Mouse (Mus musculus): ENCODE results near the gene Parp1.

The Parp1 gene

DNA sequence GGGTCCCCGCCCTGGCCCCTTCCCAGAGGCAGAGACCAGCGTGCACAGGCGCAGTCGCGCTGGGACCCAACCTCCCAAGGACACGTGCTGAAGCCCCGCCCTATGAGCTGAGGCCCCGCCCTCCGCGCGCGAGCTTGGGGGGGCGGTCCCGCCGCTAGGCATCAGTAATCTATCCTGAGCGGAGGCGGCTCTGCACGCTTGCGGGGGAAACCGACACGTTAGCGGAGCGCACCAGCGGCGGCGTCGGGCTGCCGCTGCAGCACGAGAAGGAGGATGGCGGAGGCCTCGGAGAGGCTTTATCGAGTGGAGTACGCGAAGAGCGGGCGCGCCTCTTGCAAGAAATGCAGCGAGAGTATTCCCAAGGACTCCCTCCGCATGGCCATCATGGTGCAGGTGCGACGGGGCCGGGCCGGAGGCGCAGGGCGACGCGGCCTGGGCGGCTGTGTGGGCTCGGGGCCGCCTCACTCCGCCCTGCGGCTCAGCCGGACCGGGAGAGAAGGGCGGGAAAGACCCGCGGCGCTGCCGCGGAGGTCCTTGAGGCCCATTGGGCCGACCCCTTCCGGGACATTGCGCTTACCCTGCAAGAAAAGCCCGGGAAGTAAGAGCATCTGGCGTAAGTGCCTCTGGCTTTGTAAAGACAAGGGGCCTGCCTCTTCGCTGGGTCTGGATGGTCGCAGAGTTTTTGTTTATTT is at the start of gene Parp1:
Gene Parp1, plus strand, starts transcription at position 164 of the 692 bp plus-strand sequence.
- peak; percentile 96 for DNase-seq

DNA sequence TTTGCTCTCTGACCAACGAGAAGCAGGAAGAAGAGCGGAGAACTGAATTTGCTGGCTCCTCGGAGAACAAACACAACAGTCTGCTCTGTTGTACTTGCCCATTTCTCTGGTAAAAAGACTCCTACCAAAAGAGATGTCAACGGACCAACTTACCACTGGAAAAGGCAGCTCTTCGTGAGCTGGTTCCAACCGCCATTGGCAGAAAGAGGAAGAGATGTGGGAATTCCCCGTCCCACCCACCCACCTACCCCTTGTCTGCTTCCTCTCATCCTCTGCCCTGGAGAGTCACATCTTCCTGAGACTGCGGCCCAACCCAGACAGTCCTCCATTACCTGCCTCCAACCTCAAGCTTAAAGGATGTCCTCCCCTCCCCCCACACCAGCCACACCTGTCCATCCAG is 49.2 kb upstream of the Parp1 start:
- DNase-seq, result no peak

DNA sequence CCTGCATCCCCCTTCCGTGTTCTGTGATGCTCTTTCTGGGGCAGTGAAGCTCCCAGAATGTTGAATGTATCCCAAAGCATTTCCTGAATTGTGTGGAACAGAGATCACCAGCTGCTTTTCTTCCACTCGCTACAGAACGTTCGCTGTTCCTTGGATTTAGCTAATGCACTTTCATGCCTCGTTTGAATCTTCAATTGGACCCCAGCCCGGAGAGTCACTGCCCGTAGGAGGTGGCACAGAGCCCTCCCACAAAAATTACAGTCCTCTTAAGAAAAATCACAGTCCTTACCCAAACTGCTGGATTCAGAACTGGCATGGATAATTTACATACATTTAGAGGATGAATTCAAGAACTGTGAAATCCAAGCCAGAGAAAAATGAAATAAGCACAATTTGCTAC is 48.5 kb upstream of the Parp1 start:
- DNase-seq, result no peak

DNA sequence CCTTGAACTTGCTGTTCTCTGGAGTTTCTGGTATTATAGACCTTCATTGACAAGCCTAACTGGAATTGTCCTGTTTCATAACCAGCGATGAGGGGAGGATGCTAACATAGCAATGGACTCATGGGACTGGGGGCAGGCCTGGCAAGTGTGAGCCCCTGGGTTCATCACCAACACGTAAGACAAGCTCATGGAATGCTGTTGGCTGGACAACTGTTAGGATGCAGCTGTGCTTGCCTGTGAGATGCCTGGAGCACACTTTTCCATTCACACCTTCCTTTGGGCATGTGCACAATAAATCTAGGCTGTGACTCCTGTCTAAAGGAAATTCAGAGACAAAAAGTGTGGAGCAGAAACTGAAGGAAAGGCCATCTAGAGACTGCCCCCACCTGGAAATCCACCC is 45.4 kb upstream of the Parp1 start:
- DNase-seq, result no peak

DNA sequence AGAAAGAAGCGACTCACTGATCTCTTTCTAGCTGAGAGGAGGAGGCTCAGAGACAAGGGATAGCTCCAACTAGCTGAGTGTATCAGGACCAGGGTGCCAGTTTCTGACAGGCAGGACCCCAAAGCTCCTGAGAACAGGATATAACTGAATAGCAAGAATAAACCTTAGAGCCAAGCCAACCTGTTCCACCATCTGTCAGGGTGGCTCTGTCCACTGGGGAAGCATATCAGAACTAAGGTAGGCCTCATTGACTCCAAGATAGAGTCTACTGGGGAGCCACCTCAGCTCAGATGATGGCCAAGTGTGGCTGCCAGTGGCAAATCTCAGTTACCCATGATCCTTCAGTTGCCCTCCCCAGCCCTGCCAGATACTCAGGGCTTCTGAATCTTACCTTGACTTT is 43.4 kb upstream of the Parp1 start:
- no peak for DNase-seq

DNA sequence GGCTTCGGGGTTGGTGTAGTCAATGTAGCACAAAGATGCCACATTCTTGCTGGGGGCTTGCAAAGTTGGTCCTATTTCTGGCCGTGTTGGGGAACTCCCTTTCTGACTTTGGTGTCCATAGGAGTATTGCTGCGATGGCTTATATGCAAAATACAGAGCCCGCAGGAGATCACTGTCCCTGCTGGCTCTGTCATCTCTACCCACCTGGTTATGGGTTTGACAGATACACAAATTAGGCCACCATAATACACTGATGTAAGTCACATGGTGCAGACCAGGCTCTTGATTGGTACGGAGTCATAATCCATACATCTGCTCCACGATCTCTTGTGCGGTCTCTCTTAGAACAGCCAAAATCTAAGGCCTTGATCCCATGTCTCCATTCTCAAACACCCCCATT is 38.9 kb upstream of the Parp1 start:
- no peak for DNase-seq

DNA sequence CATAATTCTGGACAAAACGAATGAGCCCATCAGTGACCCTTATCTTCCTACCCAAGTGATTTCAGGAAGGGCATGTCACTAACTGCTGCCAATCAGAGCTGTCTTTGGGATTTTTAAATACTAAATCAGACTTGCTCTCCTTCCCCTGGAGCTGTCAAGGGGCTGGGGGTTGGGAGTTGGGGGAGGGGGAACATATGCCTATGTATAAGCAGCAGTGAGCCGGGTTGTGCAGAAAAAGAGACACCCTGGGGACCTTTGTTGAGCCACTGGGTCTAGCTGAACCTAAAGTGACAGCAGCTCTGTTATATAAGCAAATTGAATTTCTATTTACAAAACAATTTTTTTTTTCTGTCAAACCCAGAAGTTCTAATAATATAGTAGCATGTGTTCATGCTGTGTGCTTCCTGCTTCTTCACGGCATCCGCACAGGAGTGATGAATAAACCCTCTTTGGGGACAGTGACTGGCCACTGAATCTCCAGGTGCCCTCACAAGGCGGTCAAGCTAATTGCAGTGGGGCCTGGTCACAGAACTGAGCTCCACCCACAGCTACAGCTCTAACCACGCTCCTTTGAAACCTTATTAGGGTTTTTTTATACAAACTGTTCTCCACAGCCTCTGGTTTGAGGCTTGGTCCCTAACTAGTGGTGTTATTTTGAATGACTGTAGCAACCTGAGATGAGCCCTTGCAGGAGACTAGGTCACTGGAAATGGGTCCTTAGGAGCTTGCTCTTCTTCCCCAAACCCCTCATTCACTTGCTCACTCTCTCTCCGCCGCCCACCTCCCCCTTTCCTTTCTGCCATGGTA is 38.1 kb upstream of the Parp1 start:
- no peak for DNase-seq

DNA sequence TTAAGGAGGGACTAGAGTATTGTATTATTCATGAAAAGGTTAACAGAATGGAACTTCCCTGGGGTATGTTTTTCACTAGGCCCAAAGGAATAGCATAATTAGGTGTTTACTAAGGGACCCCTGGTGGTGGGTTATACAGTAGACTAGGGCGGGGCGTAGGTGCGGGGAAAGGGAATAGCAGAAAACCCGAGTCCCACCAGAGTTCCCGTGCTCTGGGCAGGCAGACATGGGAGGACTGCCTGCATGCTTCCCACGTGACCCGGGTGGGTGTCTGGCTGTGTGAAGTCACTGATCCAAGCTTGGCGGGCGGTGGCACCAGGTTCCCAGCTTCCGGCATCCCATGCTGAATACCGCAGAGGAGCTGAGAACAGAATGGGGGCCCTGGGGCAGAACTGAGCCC is 36.1 kb upstream of the Parp1 start:
- DNase-seq, result no peak

DNA sequence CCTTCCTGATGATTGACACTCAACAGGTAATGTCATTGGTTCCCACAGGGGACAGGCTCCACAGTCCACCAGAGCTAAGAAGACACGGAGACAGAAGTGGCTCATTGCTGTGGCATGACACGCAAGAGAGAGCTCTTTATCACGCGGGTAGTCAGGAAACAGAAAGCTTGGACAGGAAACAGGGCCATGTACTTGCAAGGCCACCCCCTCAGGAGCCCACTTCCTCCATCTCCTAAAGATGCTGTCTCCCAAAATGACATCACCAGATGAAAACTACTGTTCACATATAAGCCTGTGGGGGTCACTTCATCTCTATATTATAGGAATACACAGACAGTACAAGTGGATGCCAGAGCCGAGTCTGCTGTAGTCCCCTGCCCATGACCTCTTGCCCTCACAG is 32.0 kb upstream of the Parp1 start:
- DNase-seq, result no peak

DNA sequence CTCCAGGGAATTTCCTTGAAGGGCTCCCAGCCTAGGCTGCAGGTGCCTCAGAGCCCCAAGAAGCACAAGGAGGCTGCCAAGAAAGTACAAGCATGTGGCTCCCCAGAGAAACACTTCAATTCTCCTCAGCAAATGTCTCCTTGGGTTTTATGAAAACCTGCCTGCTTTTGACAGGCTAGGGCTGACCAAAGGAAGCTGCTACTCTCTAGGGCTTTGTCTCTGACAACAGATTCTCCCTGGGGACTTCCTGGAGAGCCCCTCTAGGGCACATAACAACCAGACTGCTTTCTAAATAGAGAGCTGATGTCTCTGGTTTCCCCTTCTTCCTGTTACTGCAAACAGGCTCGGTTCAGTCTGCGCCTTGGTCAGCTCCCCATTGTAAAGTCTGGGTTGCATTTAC is 27.5 kb upstream of the Parp1 start:
- no peak for DNase-seq

DNA sequence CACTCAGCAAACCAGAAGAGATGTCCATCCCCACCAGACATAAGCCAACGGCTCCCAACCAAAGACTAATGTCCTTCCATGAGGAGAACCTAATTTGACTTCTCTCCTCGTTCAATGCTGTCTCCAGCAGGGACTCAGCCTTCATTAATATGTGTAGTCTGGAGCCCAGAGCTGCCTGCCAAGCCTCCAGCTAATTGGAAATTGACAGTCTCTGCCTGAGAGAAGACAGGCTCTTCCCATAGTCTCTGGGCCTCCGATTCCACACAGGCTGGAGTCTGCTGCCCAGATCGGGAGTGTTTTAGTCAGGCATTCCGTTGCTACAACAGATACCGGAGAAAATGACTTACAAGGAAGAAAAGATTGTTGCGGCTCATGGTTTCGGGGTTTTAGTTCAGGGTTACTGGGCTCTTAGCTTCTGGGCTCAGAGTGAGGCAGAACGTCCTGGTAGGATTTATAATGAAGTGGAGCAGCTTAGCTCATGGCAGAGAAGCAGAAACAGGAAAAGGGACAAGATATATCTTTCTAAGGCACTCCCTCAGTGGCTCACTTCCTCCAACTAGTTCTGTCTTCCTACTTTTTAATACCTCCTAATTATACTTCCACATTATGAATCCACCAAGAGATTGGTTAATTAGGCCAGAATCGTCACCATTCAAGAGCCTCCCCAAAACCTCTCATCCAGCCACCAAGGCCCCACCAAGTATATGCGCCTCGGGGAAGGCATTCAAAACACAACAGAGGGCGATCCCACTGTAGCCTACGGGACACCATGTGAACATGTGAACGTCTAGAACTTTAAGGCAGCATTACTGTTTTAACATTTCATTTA is 26.6 kb upstream of the Parp1 start:
- no peak for DNase-seq

DNA sequence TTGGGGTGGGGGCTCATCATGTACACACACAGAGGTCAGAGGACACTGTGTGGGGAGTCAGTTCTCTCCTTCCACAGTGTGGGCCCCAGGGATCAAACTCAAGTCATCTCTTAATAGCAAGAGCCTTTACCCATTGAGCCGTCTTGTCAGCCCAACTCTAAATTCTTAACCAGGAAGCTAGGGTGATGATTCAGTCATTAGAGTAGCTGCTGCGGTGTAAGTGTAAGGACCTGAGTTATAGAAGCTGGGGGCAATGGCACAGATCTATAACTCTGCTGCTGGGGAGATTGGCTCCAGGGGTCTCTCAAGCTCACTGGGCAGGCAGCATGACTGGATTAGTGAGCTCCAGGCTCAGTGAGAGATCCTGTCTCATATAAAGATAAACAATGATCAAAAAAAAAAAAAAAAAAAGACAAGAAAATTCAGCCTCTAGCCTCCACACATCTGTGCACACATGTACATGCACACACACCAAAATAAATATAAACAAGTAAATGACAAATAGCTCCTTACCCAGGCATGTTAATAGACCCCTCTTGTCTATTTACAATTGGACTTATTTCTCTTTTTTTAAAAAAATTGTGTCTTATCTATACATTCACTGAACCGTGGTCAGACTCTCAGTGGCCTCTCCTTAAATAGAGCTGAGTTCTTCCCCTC is 25.9 kb upstream of the Parp1 start:
- no peak for DNase-seq

DNA sequence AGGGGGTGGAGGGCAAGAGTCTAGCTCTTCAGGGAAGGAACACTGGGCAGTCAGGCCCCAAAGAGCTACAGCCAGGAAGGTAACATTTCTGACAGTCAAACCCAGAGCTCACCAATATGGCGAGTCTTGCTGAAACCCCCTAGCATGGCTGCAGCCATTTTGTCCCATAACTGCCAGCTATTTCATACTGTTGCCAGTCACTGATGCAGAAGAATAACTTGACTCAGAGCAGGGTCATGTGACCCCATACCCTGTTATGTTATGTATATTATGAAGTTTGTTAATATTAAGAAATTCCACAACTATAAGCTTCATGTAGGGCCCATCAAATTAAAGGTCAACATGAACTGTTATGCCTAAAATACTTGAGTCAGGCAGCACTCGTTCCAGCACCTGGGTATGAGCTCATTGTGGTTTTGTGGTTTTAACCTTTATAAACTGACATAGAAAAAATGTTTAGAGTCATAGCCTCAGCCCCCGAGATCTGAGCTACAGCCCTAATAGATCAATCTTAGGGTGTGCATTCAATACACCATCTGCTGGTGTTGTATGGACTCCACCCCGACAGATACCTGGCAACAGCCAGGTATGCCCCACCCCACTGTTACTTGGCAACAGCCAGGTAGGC is 22.7 kb upstream of the Parp1 start:
- no peak for DNase-seq

DNA sequence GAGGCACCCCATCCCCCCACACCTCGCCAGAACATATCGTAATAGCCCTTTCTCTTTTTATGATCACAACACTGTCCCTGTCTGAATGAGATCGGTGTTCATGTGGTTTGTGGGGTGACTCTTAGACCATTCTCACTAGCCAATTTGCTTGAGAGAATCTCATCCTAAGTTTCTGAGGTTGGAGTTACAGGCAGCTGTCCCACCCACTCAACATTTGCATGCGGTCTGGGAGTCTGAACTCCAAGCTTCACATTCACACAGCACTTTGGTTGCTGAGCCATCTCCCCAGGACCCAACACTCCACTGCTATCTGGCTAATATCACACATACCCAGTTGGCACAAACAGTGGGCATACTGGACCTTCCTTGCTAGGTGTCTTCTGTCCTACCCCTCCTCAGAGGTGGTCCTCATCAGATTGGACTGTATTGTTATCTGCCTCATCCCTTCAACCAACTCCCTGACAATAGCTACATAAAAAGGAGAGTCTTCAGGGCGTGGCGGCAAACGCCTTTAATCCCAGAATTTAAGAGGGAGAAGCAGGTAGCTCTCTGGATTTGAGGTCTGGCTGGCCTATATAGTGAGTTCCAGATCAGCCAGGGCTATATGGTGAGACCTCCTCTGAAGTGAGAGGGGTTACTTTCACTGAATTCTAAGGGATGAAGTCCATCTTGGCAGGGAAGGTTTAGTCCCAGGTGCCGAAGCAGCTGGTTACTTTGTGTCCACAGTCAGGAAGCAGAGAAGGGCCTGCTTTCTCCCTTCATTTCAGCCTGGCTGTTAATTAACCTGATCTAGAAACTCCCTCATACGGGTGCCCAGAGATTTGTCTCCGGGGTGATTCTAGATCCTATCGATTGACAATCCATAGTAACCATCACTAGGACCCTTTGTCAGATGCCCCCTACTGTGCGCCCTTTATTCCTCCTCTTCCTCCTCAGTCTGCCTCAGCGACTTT is 21.6 kb upstream of the Parp1 start:
- no peak for DNase-seq

DNA sequence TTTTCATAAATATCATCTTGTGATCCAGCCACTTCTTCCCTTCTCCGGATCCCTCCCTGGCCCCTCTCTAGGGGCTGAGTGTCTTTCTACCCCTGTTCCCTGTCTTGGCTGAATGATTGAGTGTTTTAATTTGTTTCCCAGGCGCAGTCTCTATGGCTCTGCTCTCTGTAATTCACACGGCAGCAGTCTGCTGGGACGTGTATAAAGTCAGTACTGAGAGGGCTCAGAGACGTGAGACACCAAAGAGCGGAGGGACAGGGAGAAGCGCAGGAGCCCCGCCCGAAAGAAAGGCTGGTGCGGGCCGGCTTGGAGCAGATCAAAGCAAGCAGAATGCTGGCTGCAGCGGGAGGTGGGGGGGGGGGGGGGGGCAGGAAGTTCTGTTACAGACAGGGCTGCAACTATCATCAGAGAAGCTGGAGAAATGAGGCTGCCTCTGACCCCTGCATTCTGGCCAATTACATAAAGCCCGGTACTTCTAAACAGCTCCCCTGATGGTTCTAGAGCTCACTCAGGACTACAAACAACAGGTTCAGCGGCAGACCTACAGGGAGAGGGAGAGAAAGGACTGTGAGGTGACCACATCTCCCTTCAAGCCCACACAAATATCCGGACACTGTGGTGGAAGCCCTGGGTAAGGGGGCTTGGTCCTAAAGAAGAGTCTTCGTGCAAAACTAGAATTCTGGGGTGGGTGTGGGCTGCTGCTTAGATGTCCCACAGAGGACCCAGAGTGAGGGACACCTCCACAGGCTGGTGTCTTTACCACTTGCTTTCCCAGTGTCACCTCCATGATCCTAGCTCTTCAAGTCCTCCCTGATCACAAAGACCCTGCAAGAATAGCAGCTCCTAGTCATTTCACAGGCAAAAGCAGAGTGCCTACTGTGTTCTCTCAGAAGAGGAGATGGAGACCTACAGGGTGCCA is 20.7 kb upstream of the Parp1 start:
- DNase-seq, result peak; percentile 37 to 52

DNA sequence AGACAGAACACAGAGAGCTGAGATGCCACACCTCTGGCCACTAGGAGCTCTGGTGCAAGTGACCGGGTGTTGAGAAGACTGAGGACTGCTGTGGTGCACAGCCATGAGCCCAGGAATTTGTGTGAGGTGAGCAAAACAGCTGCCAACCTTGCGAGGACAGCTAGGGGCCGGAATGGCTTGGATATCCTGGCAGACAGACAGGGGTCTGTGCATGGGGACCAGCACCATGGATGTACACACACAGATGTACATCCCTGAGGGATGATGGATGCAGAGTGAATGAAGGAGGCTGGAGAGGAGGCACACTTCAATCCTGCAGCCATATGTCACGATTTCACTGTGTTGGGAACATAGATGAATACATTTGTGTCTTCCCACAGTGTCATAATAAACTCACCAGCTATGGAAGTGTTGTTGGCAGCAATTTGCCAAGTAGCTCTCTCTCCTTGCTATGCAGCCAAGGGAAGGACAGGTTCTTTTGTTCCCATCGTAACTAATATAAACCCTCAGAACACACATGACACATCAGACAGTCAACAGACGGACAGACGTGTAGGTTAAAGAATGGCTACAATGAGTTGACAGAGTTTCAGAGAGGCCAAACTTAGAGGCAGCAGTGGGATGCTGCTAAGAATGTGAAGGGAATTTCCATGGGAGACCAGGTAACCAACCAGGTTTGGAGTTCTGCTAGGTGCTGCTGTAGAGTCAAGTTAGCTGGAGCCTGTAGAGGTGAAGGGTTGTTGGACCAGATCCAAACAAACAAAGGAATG is 19.0 kb upstream of the Parp1 start:
- DNase-seq, result no peak

DNA sequence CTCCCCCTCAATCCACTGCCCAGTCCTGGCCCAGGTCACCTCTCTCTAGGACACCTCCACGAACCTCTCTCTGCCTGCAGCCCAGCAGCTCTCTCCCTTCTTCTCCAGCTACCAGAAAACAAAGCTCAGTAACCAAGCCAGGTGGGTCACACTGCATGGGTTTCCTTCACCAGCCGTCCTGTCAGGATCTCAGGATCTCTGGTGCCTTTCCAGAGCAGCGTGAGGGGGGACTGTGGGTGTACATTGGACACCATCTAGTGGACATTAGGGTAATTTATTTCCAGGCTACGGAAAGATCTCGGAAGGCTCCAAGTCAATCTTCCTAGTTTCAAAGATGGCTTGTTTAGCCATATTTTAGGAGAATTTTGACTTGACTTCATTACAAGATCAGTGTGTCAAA is 18.0 kb upstream of the Parp1 start:
- no peak for DNase-seq

DNA sequence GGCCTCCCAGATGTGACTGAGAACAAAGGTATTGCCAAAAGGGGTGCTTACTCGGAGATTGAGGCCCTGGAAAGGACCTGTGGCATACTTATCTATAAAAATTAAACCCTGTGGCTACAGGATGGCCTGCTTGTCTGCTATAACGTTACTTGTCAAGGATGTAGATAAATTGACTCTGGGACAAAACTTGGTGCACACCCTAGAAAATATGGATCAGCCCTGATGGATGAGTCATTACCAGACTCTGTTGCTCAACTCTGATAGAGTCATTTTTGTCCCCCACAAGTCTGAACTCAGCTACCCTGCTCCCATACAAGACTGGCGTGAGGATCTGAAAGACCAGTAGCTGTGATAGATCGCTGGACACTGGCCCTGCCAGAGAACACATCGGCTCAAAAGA is 11.8 kb upstream of the Parp1 start:
- no peak for DNase-seq

DNA sequence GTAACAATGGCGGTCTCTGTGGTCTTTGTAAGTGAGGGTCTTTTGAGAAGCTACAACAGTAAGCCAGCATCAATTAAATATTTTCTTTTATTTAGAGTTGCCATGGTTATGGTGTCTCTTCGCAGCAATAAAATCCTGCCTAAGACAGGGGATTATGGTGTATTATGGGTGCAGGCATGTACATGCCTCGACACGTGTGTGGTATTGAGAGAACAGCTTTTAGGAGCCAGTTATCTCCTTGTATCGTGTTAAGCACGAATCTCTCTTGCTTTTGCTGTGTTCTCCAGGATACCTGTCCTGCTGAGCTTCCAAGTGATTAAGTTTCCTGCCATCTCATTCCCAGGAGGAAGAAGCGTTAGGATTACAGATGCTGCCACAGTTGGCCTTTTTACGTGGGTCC is 9.3 kb upstream of the Parp1 start:
- no peak for DNase-seq

DNA sequence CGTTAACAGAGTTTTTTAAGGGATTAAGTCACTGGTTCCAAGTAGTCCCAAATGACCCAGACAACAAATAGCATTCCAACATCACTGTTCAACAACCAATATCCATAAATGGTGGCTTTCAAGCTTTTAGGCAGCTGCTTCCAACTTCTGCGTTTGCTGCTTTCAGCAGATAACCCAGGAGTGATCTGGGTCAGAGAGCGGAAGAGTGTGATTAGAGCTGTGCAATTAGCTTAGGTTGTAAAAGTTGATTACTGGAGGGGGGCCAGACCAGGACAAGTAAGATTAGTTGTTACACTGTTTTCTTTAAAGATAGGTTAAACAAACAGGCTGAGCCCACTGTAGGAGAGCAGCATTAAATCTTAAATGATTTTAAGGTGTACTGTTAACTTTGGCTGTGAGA is 7.5 kb upstream of the Parp1 start:
- DNase-seq, result no peak
